Mouse (Mus musculus) induced T-regulatory cell, adult 2 months (primary cell): Measurements from ENCODE around the gene Cacfd1.

ENCODE experiments used
- DNase-seq: peaks from one replicate; pipeline ENCODE4 v3.0.0-alpha.2; 2012; ENCODE audit warnings: low read depth

Gene Cacfd1

DNA sequence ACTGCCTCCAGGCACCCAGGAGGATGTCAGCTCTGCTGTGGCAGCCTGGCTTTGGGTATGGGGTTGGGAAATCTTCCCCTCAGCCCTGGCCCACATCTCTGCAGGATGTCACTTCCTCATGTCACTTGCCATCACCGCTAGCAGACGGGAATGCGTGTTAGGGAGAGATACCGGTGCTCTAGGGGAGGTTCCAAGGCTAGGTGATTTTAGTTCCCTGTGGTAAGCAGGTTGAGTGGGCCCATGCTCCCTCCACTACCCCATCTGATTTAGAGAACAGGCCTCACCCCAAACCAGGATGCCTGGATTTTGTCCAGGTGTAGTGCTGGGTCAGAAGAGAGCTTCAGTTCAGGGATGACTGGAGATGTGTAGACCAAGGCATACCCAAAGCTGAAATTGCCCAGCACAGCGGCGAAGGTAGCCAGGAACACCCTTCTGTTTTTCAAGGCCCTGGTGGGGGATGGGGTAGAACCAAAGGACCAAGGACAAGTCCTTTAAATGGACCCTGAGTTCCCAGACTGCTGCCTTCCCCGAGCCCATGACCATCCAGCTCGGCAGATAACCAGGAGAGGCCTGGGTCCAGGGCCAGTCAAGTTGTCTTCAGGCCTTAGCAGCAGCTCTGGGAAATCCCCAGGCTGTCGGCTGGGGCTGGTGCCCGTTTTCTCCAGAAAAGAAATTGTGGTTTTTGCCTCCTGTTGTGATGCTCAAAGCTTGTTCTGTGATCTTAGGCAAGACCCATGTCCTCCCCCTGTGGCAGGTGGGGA is 17.3 kb downstream of the Cacfd1 start:
- DNase-seq: peak; percentile 58

DNA sequence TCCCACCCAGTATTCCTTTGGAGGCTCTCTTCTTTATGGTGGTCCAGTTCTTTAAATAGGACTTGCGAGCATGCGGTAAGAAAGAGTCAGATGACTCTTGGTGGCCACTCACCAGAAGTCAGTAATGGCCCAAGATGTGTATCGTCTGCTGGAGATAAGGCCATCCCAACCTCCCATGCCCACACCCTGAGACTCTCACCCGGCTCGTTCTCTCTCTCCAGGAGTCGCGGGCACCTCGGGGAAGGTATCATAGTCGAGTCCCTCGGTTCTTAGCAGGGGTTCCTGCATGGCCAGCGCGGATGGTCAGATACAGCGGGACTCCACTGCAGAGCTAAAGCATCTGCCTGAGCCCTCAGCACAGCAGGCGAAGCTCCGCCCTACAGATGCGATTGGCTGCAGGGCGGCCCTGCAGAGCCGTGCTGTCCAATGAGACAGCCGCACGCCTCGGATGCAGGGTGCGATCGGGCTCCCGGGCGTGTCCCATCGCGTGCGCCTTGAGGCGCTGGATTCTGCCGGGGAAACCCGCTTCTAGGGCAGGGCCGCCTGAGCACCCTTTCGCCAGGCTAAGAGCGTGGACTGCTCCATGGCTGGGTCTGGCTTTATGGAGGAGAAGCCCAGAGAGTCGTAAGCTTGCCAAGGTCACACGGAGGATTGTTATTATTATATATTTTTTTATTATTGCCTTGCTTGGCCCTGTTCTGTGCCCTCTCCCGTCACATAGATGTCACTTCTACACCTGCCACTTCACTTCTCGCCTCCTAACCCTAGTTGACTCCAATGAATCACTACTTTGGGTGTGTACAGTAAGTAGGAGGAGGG is 18.1 kb downstream of the Cacfd1 start, which contains the start of gene Slc2a6:
Slc2a6 (minus strand) TSS at position 381 of the 819 bp plus-strand sequence.
- DNase-seq: peak; percentile 92

DNA sequence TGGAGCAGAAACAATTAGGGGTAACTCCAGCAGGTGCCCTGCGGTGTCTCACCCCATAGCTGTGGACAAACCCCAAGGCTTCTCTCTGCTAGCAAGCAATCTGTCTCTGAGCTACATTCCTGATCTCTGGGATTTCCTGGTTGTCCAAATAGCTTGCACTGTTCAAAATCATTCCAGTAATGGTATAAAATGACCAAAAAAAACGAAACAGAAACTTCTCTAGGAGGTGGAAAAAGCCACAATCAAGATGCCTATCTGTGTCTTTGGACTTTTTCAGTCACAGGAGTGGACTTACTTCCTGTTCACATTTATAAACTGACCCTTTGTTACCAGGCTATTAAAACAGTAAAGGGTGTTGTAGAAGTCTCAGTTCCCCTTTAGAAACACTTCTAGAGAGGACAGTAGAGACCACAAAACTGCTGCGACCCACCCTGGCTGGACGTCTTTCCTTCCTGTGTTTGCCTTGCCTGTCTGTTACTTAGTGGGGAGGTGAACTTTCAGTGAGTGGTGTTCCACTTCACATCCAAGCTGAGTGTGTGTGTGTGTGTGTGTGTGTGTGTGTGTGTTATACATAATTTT is 18.8 kb downstream of the Cacfd1 start:
- peak; percentile 50 for DNase-seq

DNA sequence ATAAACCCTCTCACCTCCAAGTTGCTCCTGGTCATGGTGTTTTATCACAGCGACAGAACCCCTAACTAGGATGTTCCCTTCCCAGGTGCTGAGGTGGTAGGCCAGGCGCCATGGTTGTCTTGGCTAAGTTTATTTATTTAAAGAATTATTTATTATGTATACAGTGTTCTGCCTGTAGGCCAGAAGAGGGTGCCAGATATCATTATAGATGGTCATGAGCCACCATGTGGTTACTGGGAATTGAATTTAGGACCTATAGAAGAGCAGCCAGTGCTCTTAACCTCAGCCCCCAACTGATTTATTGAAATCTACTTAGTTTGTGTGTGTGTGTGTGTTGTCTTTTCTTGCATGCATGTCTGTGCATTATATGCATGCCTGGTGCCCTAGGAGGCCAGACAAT is 22.6 kb downstream of the Cacfd1 start:
- no peak for DNase-seq

DNA sequence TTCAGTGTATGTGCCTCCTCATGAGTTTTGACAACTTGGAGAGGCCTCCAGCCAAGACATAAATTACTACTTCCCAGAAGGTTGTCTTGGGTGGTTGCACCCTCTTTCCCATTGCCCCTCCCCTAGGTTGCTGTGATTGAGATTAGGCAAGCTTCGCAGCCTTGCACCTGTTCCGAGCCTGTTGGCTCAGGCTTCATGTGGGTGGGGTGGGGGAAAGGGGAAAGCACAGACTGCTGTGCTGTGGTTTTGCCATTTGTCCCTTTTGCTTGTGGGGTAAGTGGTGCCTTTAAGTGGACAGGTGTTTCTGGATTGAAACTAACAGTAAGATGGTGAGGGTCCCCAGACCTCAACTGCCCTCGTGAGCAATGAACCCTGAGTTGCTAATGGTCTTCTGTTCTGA is 26.3 kb downstream of the Cacfd1 start:
- no peak for DNase-seq

DNA sequence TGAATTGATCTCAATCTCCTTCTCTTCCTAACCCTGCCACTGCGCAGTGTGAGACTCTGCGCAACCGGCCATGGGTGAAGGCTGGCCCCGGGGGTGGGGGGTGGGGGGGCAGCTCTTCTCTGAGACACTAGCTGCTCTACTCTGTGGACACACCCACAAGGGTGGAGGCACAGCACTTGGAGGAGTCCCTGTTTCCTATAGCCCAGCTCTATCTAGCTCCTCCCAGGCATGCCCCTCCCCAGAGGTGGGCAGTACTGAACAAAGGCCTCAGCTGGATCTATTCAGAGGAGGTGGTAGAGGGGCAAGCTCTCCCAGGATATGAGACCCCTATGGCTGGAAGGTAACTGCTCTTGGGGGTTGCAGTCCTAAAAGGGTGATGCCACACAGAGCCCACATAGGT is 27.3 kb downstream of the Cacfd1 start:
- no peak for DNase-seq

DNA sequence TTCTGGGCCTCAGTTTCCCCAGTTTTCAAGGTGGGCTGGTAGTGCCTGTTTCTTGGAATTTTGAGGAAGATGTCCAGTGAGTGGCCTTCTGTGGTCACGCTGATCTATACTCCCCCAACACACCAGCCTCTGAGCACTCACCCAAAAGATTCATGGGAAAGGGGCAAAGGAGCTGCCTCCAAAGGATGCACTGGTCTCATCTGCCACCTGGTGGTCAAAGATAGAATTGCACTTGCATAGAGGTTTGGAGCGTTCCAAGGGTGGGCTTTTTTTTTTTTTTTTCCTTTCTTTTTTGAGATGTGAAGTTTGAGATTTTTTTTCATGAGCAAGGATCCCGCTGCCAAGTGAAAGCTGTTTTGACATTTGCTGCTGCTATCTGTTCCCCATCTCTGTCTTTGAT is 28.9 kb downstream of the Cacfd1 start:
- peak; percentile 83 for DNase-seq

DNA sequence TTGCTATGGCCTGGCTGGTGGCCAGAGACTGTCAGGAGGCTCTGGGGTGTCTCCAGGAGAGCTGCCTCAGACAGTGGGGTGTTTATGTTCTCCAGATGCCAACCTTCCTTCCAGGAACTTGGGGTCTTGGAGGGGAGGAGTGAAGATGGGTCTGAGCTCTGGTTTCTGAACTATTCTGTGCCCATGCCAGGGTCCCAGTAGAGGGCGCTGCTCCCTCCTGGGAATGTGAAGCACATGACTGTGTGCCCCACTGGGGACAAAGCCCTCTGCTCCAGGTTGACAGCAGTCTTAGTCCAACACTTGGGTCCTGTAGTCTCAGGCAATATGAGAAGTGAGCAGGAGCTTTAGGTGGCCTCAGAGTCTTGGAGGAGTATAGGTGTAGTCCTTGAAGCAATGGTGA is 29.6 kb downstream of the Cacfd1 start:
- peak; percentile 40 for DNase-seq

DNA sequence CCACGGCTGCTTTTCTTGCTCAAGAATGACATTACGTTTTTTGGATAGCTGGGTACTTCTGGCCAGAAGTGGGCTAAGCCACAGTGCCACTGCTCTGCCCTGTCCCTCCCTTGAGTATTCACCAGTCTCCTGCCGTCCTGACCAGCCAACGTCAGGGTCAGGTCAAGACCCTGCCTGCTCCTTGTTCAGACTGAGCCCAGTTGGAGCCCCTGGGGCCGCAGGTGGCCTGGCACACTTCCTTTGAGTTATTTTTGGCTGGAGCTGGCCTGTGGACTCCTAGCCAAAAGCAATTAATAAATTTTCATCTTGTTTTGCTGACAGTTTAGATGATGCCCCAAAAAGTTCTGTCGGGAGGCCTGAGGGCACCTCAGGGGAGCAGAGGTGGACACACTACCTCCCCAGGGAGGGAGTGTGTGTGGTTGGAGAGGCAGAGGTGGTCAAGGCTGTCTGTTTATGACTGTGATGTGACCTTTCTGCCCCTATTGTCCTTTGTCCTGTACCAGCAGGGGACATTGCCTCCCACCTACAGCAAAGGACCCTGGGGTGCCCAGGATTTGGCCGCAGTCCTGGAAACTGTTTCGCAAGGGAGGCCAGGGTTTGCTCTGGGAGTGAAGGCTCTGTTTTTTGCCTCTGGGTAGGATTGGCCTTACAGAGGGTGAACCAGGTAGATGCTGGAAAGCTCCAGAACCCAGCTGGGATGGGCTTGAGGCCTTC is 32.6 kb downstream of the Cacfd1 start:
- no peak for DNase-seq

DNA sequence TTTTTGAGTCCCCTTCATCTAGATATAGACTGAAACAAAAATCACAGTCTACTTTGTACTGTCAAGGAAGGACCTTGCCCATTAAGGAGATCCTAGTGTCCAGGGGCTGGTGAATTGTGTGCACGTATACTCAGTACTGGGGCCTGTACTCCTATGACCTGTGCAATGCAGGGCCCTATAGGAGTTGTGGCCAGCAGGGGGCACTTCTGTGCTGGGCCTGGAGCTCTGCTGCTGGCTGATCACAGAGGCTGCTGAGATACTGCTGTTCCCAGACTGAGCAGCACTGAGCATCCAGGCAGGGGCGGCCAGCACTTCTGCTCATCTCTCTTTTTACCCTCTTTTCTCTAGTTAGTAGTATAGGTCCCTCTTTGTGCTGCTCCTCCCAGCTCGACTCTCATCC is 33.7 kb downstream of the Cacfd1 start:
- peak; percentile 56 for DNase-seq

DNA sequence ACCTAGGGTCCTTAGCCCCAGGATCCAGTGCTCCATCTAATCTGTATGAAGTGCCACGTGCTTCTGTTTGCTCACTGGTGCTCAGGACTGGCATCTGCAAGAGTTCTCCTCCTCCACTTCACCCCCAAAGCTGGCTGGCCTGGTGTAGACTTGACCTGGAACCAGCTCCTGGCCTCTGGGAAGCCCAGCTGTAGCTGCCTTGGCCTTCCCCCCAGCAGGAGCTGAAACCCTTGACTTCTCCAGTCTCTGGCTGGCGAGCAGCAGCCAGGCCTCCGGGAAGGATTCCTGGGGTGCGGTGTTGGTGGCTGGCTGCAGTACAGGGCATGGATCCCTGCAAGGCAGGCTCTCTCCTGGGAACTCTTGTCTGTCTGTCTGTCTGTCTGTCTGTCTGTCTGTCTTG is 34.4 kb downstream of the Cacfd1 start:
- no peak for DNase-seq

DNA sequence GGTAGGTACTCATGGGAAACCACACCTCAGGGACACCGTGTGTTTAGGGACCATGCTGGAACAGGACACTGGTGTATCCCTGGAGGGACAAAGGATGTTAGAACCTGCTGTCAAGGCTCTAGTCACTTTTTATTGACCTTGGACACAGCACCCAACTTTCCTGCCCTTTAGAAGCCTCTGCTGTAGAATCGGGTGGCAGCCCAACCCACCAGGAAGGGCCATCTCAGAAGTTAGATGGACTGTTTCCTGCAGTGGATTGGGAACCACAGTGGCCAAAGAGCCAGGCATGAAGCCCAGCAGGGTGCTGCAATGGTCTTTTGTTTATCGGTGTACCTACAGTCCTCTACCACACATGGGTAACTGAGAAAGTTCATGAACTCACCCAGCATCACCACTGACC is 34.9 kb downstream of the Cacfd1 start:
- DNase-seq: no peak

DNA sequence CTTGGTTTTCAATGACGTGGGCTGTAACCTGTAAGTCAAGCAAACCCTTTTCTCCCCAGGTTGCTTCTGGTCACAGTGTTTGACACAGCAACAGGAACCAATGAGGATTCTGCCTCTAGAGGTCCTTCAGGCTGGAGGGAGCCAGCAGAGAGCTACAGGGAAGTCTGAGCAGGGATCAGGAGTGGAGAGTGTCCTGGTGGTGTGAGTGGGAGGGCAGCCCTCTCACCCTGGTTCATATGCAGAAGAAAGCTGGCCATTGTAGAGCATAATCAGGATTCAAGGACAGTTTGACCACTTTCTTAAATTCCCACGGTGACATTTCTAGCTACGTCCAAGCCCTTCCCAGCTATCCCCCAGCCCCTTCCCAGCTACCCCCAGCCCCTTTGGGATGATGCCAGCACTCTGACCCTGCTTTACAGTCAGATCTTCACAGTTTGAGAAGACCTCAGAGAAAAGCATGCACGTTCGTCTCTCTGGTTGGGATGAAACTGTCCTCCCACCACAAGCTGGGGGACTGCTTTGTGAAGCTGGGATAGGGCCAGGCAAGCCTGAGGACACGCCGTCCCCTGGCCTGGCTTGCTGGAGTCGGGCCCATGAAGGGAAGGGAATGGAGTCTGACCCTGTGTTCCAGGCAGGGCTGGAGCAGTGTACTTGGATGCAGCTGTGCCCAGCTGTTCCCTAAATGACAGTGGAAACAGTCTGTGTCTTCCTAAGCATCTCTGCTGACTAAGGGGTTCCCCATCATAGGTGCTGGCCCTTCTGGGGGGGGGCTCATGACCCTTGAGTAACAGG is 36.4 kb downstream of the Cacfd1 start:
- DNase-seq: no peak

DNA sequence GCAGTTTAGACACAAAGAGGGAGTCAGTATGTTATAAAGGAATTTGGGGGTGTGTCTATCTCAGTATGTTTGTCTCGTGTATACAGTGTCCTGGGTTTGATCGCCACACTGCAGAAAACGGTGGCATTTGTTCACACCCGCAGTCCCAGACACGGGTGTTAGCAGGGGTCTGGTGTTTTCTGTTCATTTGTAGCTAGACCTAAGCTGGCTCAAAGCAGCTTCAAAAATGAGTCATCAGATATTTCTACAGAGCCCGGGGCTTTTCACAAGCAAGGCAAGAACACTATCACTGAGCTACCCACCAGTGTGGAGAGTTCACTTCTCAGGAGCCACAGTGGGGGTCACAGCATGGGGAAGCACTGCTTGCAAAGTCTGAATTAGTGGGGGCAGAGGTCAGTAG is 39.7 kb downstream of the Cacfd1 start:
- no peak for DNase-seq

DNA sequence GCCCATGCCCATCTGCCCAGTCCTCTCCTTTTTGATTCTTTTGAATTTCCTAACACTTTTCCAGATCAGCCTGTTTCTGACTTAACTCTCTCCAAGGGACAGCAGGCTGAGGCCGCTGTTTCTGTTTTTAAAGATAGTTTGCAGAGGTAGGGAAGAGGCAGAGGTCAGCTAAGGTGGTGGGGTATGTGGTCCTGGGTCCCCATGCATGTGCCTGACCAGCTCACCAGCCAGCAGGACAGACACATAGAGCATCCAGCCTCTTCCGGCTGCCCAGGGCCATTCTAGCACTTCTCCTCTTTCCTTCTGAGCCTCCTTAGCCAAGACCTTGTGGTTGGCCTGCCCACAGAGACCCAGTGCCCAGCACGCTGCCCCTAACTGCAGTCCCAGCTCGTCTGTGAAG is 48.5 kb downstream of the Cacfd1 start:
- DNase-seq: no peak

DNA sequence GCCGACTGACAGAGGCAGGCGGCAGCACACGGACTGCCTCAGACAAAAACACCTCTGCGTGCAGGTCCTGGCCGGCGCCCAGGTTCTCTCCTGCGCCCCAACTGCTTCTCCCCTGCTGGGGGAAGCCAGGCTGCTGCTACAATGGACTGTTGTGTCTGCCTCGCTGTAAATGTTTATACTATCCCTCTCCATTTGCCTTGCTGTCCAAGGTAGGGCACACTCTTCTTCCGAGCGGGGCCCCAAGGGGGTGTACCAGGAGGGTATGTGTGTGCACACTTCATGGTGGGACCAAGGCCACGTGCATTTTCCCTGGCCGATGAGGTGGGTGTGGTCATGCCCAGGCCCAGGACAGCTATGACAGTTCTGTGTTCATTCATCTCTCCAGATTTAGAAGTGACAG is 49.0 kb downstream of the Cacfd1 start:
- no peak for DNase-seq

DNA sequence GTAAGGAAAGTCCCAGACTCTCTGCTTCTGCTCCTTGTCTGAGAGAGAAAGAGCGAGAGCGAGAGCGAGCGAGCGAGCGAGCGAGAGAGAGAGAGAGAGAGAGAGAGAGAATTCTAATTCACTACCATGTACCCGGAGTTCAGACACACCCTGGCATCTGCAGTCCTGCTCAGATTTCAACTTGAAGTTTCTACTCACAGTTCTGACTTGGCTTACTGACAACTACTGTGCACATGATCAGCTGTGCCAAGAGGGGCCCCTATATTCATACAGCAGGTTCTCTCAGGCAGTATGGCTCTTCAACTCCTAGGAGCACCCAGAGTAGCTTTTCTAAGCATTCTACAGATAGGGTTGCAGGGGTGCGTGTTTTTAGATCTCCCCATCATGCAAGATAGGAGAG is 49.5 kb downstream of the Cacfd1 start:
- DNase-seq: no peak

DNA sequence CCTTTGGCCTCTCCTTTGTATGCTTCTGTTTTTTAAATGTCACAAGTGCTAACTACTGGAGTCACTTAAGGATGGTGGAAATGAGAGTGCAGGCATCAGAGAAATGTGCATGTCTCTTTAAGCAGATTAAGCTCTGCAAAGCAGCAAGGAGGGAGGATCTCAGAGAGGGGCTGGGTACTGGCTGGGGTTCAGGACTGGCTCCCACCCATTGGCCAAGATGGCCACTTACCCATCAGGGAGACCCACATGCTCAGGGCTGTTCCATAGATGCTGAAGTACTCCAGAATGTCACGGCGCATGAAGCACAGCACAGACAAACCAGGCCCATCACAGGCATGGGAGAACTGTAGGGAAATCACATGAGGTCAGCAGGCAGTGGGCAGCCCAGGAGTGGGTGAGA is 57.4 kb downstream of the Cacfd1 start:
- DNase-seq: no peak

DNA sequence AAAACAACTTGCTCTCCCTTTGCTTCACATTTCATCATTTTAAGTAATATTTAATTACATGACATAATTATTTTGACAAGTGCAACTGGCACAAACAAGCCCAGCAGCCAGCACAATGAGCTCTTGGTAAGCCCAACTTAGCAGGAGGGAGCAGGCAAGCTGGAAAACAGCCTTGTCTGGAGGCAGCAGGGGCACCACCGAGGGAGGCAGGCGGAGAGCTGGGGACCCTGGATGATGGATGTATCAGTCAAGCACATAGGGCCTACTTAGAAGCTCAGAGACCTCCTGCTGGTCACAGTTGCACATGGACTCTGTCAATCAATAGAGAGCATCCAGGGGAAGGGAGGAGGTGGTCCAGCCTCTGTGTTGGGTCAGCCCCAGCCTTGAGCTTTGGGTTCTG is 58.3 kb downstream of the Cacfd1 start:
- no peak for DNase-seq

DNA sequence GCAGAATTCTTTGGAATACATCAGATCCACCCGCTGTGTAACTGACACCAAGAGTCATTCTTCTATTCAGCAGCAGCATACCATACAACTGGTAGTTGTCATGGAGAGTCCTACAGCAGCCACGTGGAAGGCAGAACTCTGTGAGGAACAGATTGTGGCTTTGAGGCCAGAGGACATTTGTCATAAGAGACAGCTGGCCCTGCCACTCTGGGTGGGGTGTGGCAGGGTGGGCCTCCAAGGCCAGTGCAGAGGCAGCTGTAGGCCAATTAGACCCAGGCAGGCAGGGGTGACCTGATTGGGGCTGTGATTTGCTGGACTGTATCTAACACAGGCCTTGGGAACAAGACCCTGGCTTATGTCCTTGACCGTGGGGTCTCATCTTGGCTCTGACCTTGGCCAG is 59.9 kb downstream of the Cacfd1 start:
- DNase-seq: no peak

DNA sequence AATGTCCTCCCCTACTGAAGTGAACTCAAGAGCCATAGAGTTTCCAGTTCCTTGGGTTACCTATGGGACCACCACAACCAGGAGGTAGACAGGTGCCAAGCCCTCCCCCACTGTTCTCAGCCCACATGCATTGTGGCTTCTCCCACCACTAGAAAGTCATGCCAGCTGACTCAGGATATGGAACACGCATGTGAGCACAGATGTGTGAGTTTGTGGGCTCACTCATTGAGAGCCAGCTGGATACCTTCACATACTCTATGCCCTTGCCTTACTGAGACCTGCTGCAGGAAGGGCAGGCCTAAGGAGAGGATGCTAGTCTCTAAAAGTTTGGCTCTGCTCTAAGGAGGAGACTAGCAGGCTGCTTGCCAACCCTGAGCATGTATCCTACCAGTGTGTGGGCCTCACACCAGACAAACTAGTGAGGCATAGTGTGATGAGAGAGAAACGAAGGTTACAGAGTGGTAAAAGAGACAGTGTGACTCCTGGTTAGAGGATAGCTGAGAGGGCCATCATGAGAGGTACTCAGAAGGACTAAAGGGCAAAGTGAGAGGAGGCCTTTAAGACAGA is 60.6 kb downstream of the Cacfd1 start:
- DNase-seq: no peak
